Mouse (Mus musculus) liver, embryonic 14.5 days (tissue): Measurements from ENCODE around the gene Ccna2. TPM values are rescaled to one million over a fixed set of nuclear protein-coding genes. Genes with fewer than 3 reads are reported as not detected.
"Not testable (repeated sequence)": the region's sequence is repeated elsewhere in the genome, so short reads cannot be mapped to it uniquely, and the experiment has no call there.

ENCODE experiments used
- ATAC-seq: fragments of 200-750 bp; cut with Nextera tagmentation; 2 replicates; pipeline ENCODE4 v1.8.0; 2017; ENCODE audit warnings: moderate number of reproducible peaks, mild to moderate bottlenecking, moderate library complexity; ENCODE audit not compliant: insufficient read depth
- DNase-seq, 3 experiments: peaks; one replicate each; pipeline ENCODE4 v3.0.0-alpha.2; 2012 to 2013; ENCODE audit warnings: low read depth in 3 of 3, low spot score in 3 of 3
- H3K27ac ChIP-seq: fragments of 300-500 bp; sonication (generic); 2 replicates; pipeline ENCODE4 v1.5.1; 2014; ENCODE audit warnings: moderate library complexity, mild to moderate bottlenecking, control low read depth, inconsistent platforms
- H3K27me3 ChIP-seq: fragments of 300-500 bp; sonication (generic); 2 replicates; pipeline ENCODE4 v1.6.1; 2014; ENCODE audit warnings: mild to moderate bottlenecking, low read length, moderate library complexity; ENCODE audit not compliant: control insufficient read depth, insufficient read depth
- H3K36me3 ChIP-seq: fragments of 300-500 bp; sonication (generic); replicated peaks from 2 replicates; pipeline ENCODE4 v1.6.1; 2014; ENCODE audit warnings: low read depth; ENCODE audit not compliant: control insufficient read depth, insufficient read depth
- H3K4me1 ChIP-seq, 2 experiments: fragments of 200-500 bp in 1 of 2; fragments of 300-500 bp in 1 of 2; sonication (generic) in 1 of 2; replicated peaks; 2 replicates each; pipeline ENCODE4 v1.6.1; 2012 to 2014; ENCODE audit warnings: antibody characterized with exemption in 1 of 2, inconsistent platforms in 1 of 2, low read length in 1 of 2; ENCODE audit not compliant: control insufficient read depth in 2 of 2, insufficient read depth in 2 of 2
- H3K4me2 ChIP-seq: fragments of 300-500 bp; sonication (generic); 2 replicates; pipeline ENCODE4 v1.6.1; 2014; ENCODE audit warnings: low read depth, mild to moderate bottlenecking, control low read depth, moderate library complexity
- H3K4me3 ChIP-seq, 2 experiments: fragments of 200-500 bp in 1 of 2; fragments of 300-500 bp in 1 of 2; sonication (generic) in 1 of 2; 2 replicates each; pipeline ENCODE4 v1.5.1; 2012 to 2014; ENCODE audit warnings: low read depth in 2 of 2, low read length in 2 of 2, mild to moderate bottlenecking in 2 of 2, control low read depth in 1 of 2, inconsistent platforms in 1 of 2, moderate library complexity in 1 of 2; ENCODE audit not compliant: insufficient read depth in 1 of 2
- H3K9ac ChIP-seq: fragments of 300-500 bp; sonication (generic); replicated peaks from 2 replicates; pipeline ENCODE4 v1.6.1; 2014; ENCODE audit warnings: mild to moderate bottlenecking, control low read depth, moderate library complexity
- H3K9me3 ChIP-seq: fragments of 300-500 bp; sonication (generic); 2 replicates; pipeline ENCODE4 v1.6.1; 2016; ENCODE audit warnings: low read length, mixed read lengths; ENCODE audit not compliant: control insufficient read depth
- CTCF ChIP-seq: IDR thresholded peaks from 2 replicates; pipeline ENCODE4 v1.5.1; 2016; ENCODE audit warnings: antibody characterized with exemption, low read depth, control low read depth
- EP300 ChIP-seq: IDR thresholded peaks from 2 replicates; pipeline ENCODE4 v1.6.1; 2016; ENCODE audit warnings: antibody characterized with exemption, low read depth
- WGBS: fragments of 180-500 bp; shearing (Covaris S2); extraction: QIAGEN DNeasy Blood & Tissue Kit; methylation state at CpG from one replicate; pipeline ENCODE4 v1.1.7; 2014; ENCODE audit not compliant: insufficient replicate concordance; 5-methylcytosine and 5-hydroxymethylcytosine counted together
- polyA plus RNA-seq, 2 experiments: library from polyadenylated mRNA; depleted of rRNA in 1 of 2; stranded (reverse) in 1 of 2; unstranded in 1 of 2; fragments of >200 nt; fragmentation: Nextera tagmentation in 1 of 2; extraction: Ambion mirVana in 1 of 2; gene quantifications; 2 replicates each; pipeline versions ENCODE4 v1.2.1 to v1.2.3; 2012 to 2014

Ccna2 gene
- polyA plus RNA-seq, 2 experiments, result 155 to 295 TPM

DNA sequence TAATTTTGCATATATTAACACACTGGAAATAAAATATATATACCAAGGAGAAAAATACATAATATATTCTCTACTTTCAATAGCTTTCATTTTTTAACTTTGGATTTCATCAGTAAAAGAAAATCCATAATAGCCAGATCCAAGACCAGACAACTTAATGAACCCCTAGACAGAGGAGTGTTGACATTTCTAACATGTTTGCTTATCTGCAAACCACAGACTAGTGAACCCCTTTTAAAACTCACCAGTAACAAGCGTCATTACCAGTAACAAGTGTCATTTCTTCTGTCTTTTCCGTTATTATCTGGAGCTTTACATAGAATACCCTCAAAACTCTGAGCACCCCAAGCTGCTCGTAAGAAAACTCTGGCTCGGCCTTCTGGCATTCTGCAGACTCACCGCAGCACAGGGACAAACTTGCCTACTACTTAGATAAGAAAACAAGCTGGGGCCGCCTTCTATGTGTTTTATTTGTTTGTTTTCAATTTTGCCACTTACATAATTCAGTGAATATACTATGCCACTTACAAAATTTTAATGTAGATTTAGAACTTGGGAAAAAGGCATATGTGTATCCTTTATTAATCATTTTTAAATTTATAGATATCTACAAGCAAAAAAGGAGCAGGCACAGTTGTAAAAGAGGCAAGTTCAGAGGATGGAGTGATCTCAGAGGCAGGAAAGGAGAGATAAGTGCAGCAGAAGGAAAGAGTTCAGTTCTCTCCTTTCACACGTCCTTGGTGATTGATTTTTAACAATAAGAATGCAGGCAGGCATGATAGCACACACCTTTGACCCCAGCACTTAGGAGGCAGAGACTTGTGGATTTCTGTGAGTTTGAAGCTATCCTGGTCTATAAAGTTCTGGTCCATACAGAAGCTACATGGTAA is 34.2 kb upstream of the Ccna2 start:
- Histone ChIP-seq H3K27me3 (no peaks in the 10 kb centered on the region), H3K27ac (peak overlapping the region; percentile 79), H3K36me3 (no peaks in the 10 kb centered on the region), H3K4me3 (peak overlapping the region; percentile 39 to 45), H3K4me1 (peaks cover 6 to 10% of the 10 kb centered on the region in 2 experiments), H3K9me3 (no peaks in the 10 kb centered on the region), H3K4me2 (peak overlapping the region; percentile 60), H3K9ac (peak overlapping the region; percentile 59)
- ATAC-seq, result peak; percentile 93
- peak; percentile 47 to 64 (median 51) for DNase-seq
- TF ChIP-seq EP300 (peak; percentile 51), CTCF (no peak)
- WGBS, result 16% methylated on average over 7 of the region's 7 CpGs

DNA sequence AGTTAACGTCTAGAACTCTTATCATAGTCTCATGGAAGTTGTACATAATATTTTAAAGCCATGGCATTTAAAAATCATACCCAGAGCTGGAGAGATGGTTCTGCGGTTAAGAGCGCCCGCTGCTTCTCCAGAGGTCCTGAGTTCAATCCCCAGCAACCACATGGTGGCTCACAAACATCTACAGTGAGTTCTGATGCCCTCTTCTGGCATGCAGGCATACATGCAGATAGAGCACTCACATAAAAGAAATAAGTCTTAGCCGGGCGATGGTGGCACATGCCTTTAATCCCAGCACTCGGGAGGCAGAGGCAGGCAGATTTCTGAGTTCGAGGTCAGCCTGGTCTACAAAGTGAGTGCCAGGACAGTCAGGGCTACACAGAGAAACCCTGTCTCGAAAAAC is 27.8 kb upstream of the Ccna2 start:
- not testable (repeated sequence) for H3K36me3 ChIP-seq, ATAC-seq, DNase-seq, H3K9ac ChIP-seq, H3K4me1 ChIP-seq, H3K27me3 ChIP-seq, H3K9me3 ChIP-seq, H3K4me2 ChIP-seq, H3K4me3 ChIP-seq, H3K27ac ChIP-seq
- peak; percentile 57 for TF ChIP-seq CTCF
- 80% methylated on average over 8 of the region's 9 CpGs for WGBS

DNA sequence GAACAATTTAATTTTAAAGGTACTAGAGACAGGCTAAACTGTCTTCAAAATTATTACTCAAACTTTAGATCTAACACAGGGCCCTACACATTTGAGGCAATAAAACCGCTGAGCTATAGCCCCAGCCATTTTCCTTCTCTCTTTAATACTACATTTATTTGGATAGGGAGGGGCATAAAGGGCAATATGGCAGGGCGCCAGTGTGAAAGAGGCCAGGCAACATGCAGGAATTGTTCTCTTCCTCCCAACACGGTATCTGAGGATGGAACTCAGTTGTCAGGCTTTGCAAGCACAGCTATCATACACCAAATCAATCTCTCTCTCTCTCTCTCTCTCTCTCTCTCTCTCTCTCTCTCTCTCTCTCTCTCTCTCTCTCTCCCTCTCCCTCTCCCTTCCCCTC is 26.9 kb upstream of the Ccna2 start:
- ATAC-seq (no peak), DNase-seq (no peak)
- 61% methylated on average over 3 of the region's 3 CpGs for WGBS
- H3K36me3 ChIP-seq, result no peaks in the 10 kb centered on the region
- H3K4me1 ChIP-seq, result no peaks in the 10 kb centered on the region
- no peak overlapping the region for H3K27ac ChIP-seq
- H3K9me3 ChIP-seq, result no peaks in the 10 kb centered on the region
- TF ChIP-seq CTCF (no peak), EP300 (no peak)
- no peaks in the 10 kb centered on the region for H3K27me3 ChIP-seq
- no peak overlapping the region for H3K4me2 ChIP-seq
- no peak overlapping the region for H3K9ac ChIP-seq
- H3K4me3 ChIP-seq, result no peak overlapping the region

DNA sequence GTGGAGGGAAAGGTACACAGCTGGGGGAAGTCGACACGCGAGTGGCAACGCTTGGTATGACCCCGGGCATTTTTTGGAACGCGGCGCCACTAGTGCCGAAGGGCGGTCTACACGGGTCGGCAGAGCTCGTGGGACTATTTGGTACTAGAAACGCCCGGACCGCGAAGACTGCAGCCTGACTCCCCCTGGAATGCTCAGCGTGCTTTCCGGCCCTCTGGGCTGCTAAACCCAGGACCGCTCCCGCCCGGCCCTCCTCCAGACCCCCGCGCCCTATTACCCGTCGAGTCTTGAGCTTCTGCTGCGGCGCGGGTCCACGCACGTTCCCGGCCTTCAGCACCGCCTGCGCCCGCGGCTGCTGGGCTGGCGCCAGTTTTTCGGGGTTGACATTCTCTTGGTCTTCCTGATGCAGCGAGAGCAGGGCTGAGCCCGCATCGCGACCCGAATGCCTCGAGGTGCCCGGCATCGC is 556 bp downstream of the Ccna2 start:
- WGBS, result under 1% methylated on average over 45 of the region's 46 CpGs
- DNase-seq, result peak in 1 of 3 experiments; percentile 20

DNA sequence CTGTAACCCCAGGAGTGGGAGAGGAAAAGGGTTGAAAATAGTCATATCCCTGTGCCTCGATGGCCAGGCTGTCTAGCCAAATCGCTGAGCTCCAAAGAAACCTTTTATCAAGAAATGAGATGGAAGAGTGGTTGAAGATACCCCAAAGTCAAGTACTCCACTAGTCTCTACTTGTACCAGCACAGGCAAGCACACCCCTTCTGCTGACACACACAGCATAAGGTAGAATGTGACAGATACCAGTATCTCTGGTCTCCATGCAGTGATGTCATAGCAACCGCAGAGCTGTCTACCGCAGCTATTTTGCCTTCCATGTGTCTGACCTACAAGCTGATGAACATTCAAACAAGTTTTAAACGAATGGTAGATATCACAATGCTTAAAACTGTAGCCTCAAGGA is 2.1 kb downstream of the Ccna2 start:
- Histone ChIP-seq H3K4me2 (peak overlapping the region; percentile 89), H3K9ac (peak overlapping the region; percentile 97), H3K4me1 (peaks cover 8 to 9% of the 10 kb centered on the region in 2 experiments), H3K27me3 (no peaks in the 10 kb centered on the region), H3K9me3 (no peaks in the 10 kb centered on the region), H3K36me3 (peaks cover 60% of the 10 kb centered on the region), H3K4me3 (peak overlapping the region; percentile 91 to 95), H3K27ac (peak overlapping the region; percentile 90)
- 9% methylated on average over 5 of the region's 5 CpGs for WGBS
- DNase-seq (peak; percentile 67 to 71 (median 70)), ATAC-seq (peak; percentile 57)
- TF ChIP-seq CTCF (no peak), EP300 (peak; percentile 61)

More for the DNA sequence above, 556 bp downstream of the Ccna2 start:
- Histone ChIP-seq H3K4me3 (peak overlapping the region; percentile 91 to 95), H3K4me1 (peaks cover 8 to 9% of the 10 kb centered on the region in 2 experiments), H3K4me2 (peak overlapping the region; percentile 89), H3K36me3 (peaks cover 44% of the 10 kb centered on the region), H3K9me3 (no peaks in the 10 kb centered on the region), H3K9ac (peak overlapping the region; percentile 97), H3K27me3 (no peaks in the 10 kb centered on the region), H3K27ac (peak overlapping the region; percentile 90)
- TF ChIP-seq CTCF (no peak), EP300 (no peak)
- ATAC-seq, result peak; percentile 10; the same call in 1 of the 2 replicates
